ENCODE assay signal across 8 mouse cellular contexts in the genomic region with DNA sequence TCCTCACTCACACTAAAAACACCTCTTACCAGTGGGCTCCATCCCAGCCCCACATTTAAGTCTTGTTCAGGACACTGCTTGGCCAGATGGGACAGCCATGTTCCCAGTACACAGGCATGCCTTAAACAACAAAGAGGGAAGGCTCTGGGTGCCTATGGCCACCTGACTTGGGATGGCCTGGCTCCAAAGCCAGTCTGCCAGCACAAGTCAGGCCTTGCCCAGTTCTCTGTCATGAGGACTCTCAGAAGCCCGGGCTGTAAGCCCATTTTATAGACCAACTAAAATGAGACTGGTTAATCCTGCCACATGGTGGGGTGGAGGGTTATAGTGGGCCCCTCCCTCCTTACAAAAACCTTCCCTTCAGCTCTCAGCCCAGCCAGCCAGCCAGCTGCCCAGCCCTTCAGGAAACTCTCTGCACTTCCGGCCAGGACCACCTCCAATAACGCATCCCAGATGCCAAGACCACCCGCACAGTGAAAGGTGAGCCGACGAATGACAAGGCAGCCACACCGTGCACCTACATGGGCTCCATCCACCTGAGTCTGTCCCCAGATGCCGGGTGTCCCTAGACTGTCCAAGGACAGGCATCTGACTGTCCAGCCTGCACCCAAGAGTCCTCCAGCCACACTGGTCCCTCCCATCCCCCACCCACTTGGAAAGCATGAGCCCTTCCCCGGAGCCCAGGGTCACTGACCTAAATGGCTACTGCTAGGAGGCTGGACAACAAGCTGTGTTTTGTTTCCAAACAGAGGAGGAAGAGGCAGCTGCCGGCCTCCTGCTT. TPM values are rescaled to one million over a fixed set of nuclear protein-coding genes. Genes with fewer than 3 reads are reported as not detected.
DNase-seq lines count a peak whose midpoint lies in the region; ATAC-seq and TF ChIP-seq lines count a peak whose summit lies in the region.
"Had no signal": no experiment of that assay in that cellular context is flagged by ENCODE, and none has a peak within 500 bp of the region (broad histone marks: within the 10 kb centered on the region; RNA-seq: fewer than 3 reads in every experiment).

No protein-coding gene starts in this region.

- DNase-seq in embryo, embryonic 11 days, result peak; percentile 69
- peak; percentile 58 for DNase-seq in gastrocnemius, postnatal 14 days
- no peak for DNase-seq in spleen, adult 18-20 months
- DNase-seq in thymus, postnatal 0 days (ENCODE audit: low spot score), result no peak

- H3K9ac ChIP-seq in intestine, embryonic 16.5 days (ENCODE audit: low read depth, low read length), result no peak overlapping the region
- no peak overlapping the region for H3K9ac ChIP-seq in intestine, postnatal 0 days (ENCODE audit: low read depth, low read length)
- no peak overlapping the region for H3K9ac ChIP-seq in liver, embryonic 15.5 days
- H3K9ac ChIP-seq: lung, embryonic 15.5 days had no signal

- TF ChIP-seq CTCF in intestine, postnatal 0 days (IDR thresholded peaks at IDR 0.05; ENCODE audit: low read depth), result no peak

- H3K27ac ChIP-seq in intestine, embryonic 16.5 days (ENCODE audit: low read length), result no peak overlapping the region
- no peak overlapping the region for H3K27ac ChIP-seq in intestine, postnatal 0 days (ENCODE audit: low read depth, low read length)
- H3K27ac ChIP-seq in liver, embryonic 15.5 days (replicated peaks), result peak overlapping the region; percentile 43
- H3K27ac ChIP-seq: lung, embryonic 15.5 days had no signal

- no peaks in the 10 kb centered on the region for H3K27me3 ChIP-seq in intestine, embryonic 16.5 days (replicated peaks; ENCODE audit: control insufficient read depth, insufficient read depth, low read length)
- H3K27me3 ChIP-seq in intestine, postnatal 0 days (replicated peaks; ENCODE audit: control insufficient read depth, insufficient read depth, low read length), result no peaks in the 10 kb centered on the region
- no peaks in the 10 kb centered on the region for H3K27me3 ChIP-seq in liver, embryonic 15.5 days
- H3K27me3 ChIP-seq: lung, embryonic 15.5 days had no signal

- peaks cover 24% of the 10 kb centered on the region for H3K4me1 ChIP-seq in intestine, embryonic 16.5 days (ENCODE audit: control insufficient read depth, insufficient read depth, low read length)
- H3K4me1 ChIP-seq in intestine, postnatal 0 days (replicated peaks; ENCODE audit: control insufficient read depth, insufficient read depth, low read length), result no peaks in the 10 kb centered on the region
- H3K4me1 ChIP-seq in liver, embryonic 15.5 days (replicated peaks), result peaks cover 60% of the 10 kb centered on the region

- 43% methylated on average over 10 of the region's 10 CpGs for WGBS in intestine, embryonic 16.5 days
- WGBS in intestine, postnatal 0 days, result 55% methylated on average over 10 of the region's 10 CpGs
- WGBS in liver, embryonic 15.5 days (ENCODE audit: insufficient replicate concordance), result 82% methylated on average over 10 of the region's 10 CpGs

- intact Hi-C loops in gastrocnemius, postnatal 14 days (cut with DNase I; ENCODE audit: low total_unique reads), result no loop called here

- H3K4me2 ChIP-seq in intestine, embryonic 16.5 days (ENCODE audit: low read depth, low read length), result no peak overlapping the region
- no peak overlapping the region for H3K4me2 ChIP-seq in intestine, postnatal 0 days (replicated peaks; ENCODE audit: low read depth)
- H3K4me2 ChIP-seq in liver, embryonic 15.5 days, result no peak overlapping the region
- H3K4me2 ChIP-seq: lung, embryonic 15.5 days had no signal

- H3K4me3 ChIP-seq in intestine, embryonic 16.5 days (ENCODE audit: low read length), result no peak overlapping the region
- no peak overlapping the region for H3K4me3 ChIP-seq in intestine, postnatal 0 days (ENCODE audit: low read depth, low read length)
- no peak overlapping the region for H3K4me3 ChIP-seq in liver, embryonic 15.5 days (replicated peaks)
- H3K4me3 ChIP-seq: lung, embryonic 15.5 days had no signal

- ATAC-seq in intestine, embryonic 16.5 days, result peak; percentile 30
- no peak for ATAC-seq in intestine, postnatal 0 days
- ATAC-seq in liver, embryonic 15.5 days (ENCODE audit: insufficient read depth), result no peak

- no peaks in the 10 kb centered on the region for H3K9me3 ChIP-seq in intestine, embryonic 16.5 days (ENCODE audit: control insufficient read depth, low read length)
- H3K9me3 ChIP-seq in intestine, postnatal 0 days (ENCODE audit: control insufficient read depth), result no peaks in the 10 kb centered on the region
- H3K9me3 ChIP-seq in liver, embryonic 15.5 days (replicated peaks), result no peaks in the 10 kb centered on the region
- H3K9me3 ChIP-seq: lung, embryonic 15.5 days had no signal

- H3K36me3 ChIP-seq in intestine, embryonic 16.5 days (ENCODE audit: control insufficient read depth, insufficient read depth, low read length), result no peaks in the 10 kb centered on the region
- H3K36me3 ChIP-seq in intestine, postnatal 0 days (ENCODE audit: control insufficient read depth, insufficient read depth), result peaks cover 5% of the 10 kb centered on the region; the same call in 1 of the 2 replicates
- H3K36me3 ChIP-seq in liver, embryonic 15.5 days (replicated peaks), result peaks cover 50% of the 10 kb centered on the region
- H3K36me3 ChIP-seq: lung, embryonic 15.5 days had no signal

RNA-seq across cellular contexts. Expression of a gene that starts 11.6 kb away (rescaled TPM):
- 11.6 and 14.8 TPM in 2 replicates for polyA plus RNA-seq in intestine, embryonic 16.5 days (2015; fragmentation: Nextera tagmentation; extraction: Ambion mirVana)
- 12.8 and 13.0 TPM in 2 replicates for polyA plus RNA-seq in intestine, postnatal 0 days (2015; fragmentation: Nextera tagmentation; extraction: Ambion mirVana)
- total RNA-seq in gastrocnemius, postnatal 14 days (2021), result 1 to 10 TPM; 3.0 to 3.1 TPM
- 12.1 and 12.3 TPM in 2 replicates for polyA plus RNA-seq in liver, embryonic 15.5 days (2015; fragmentation: Nextera tagmentation; extraction: Ambion mirVana)
- polyA plus RNA-seq in thymus, postnatal 0 days (2015; fragmentation: Nextera tagmentation; extraction: Ambion mirVana), result 3.7 and 4.7 TPM in 2 replicates

RNA-seq across cellular contexts. Expression of a gene that starts 50.9 kb away (rescaled TPM):
- polyA plus RNA-seq in intestine, embryonic 16.5 days (2015; fragmentation: Nextera tagmentation; extraction: Ambion mirVana), result 18.8 and 18.9 TPM in 2 replicates
- 9.9 and 12.7 TPM in 2 replicates for polyA plus RNA-seq in intestine, postnatal 0 days (2015; fragmentation: Nextera tagmentation; extraction: Ambion mirVana)
- total RNA-seq in gastrocnemius, postnatal 14 days (2021), result 10 to 100 TPM; 36.1 to 36.4 TPM
- 11.8 and 12.5 TPM in 2 replicates for polyA plus RNA-seq in liver, embryonic 15.5 days (2015; fragmentation: Nextera tagmentation; extraction: Ambion mirVana)
- polyA plus RNA-seq in thymus, postnatal 0 days (2015; fragmentation: Nextera tagmentation; extraction: Ambion mirVana), result 26.8 and 28.9 TPM in 2 replicates

Comparison
In these comparisons a context has a peak if more than half of its experiments do, and no peak if none do; other contexts are left out.
1. DNase-seq: peak in embryo, embryonic 11 days (single experiment) and gastrocnemius, postnatal 14 days (single experiment); none in spleen, adult 18-20 months (0 of 2) and thymus, postnatal 0 days (single experiment).